Comparison of ENCODE assay signal across 9 mouse cellular contexts in the genomic region with DNA sequence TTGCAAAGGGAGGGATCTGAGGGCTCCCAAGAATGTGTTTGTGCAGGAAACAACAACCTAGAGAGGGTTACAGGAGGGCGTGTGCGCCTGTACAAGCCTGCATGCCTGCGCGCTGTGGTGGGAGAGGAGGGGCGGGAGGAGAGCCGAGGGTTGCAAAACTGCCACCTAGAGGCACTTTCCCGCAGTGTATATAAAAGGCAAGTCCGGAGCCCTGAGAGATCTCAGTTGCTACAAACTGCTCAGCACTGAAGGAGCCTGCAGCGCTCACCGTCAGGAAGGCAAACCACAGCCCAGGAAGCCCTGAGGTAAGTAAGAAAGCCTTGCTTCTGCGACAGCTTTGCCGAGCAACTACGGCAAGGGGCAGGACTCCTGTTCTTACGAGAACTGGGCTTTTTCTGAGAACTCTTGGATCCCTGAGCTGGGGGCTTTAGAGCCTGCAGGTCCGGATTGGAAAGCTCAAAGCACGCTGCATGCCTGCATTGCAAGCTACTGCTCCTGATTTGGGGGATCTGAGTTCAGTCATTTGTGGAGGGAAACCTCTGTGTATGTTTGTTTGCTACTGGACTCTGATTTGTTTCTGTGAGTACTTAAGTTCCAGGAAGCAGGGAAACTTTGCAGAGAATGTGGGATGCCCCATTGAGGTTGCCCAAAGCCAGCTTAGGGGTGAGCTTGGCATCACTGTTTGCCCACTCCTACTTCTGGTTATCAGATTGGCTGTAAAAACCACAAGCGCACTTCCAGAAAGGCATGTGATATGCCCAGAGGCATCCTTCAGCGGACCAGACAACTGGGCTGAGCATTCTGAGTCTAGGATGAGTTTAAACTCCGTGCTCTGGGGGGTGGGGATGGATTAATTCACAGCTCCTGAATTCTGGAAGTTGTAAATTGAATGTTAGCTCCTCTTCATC. TPM values are rescaled to one million over a fixed set of nuclear protein-coding genes. Genes with fewer than 3 reads are reported as not detected.
A peak's percentile ranks its signal among the peaks of the same experiment; 100 is the strongest.
DNase-seq lines count a peak whose midpoint lies in the region; ATAC-seq lines count a peak whose summit lies in the region.
"Had no signal": no experiment of that assay in that cellular context is flagged by ENCODE, and none has a peak within 500 bp of the region (broad histone marks: within the 10 kb centered on the region; RNA-seq: fewer than 3 reads in every experiment).

A gene (plus strand): TSS at position 198 of the 908 bp plus-strand sequence.

- peak within 1 kb of the TSS; percentile 52 for H3K4me3 ChIP-seq in hindbrain, embryonic 16.5 days (ENCODE audit: low read length)

- 1% methylated on average over 19 of the region's 19 CpGs for WGBS in hindbrain, embryonic 16.5 days

- peak within 1 kb of the TSS; percentile 70 for H3K4me2 ChIP-seq in hindbrain, embryonic 16.5 days (ENCODE audit: low read length)

- H3K9me3 ChIP-seq in hindbrain, embryonic 16.5 days (ENCODE audit: control insufficient read depth, low read length): no peaks in the 10 kb centered on the region

- H3K9ac ChIP-seq in hindbrain, embryonic 16.5 days (ENCODE audit: low read depth, low read length): peak within 1 kb of the TSS; percentile 70

- H3K27ac ChIP-seq in hindbrain, embryonic 16.5 days (ENCODE audit: low read depth, low read length): peak within 1 kb of the TSS; percentile 62; the same call in 1 of the 2 replicates
- H3K27ac ChIP-seq: macrophage had no signal

- ATAC-seq in hindbrain, embryonic 16.5 days: peak; percentile 85

- peaks cover 3% of the 10 kb centered on the region for H3K27me3 ChIP-seq in hindbrain, embryonic 16.5 days (replicated peaks; ENCODE audit: control insufficient read depth, insufficient read depth, low read length)

- H3K4me1 ChIP-seq in hindbrain, embryonic 16.5 days (ENCODE audit: control insufficient read depth, insufficient read depth, low read depth, low read length): peaks cover 44% of the 10 kb centered on the region

- H3K36me3 ChIP-seq in hindbrain, embryonic 16.5 days (ENCODE audit: control insufficient read depth, insufficient read depth, low read length): no peaks in the 10 kb centered on the region

- DNase-seq in ZHBTc4 (ENCODE audit: low read depth, low spot score): peak; percentile 96
- DNase-seq in embryo, embryonic 10 days (ENCODE audit: low spot score): peak; percentile 92
- DNase-seq in gastrocnemius, adult 8-10 months (ENCODE audit: low spot score in 2 of 2): peak; percentile 74 to 76
- DNase-seq in left cerebral cortex, adult 11 months (ENCODE audit: low spot score): peak; percentile 51
- DNase-seq in lung, postnatal 25 days (ENCODE audit: low spot score): peak; percentile 89
- peak; percentile 81 for DNase-seq in right cerebral cortex, adult 18-20 months
- DNase-seq in urinary bladder, postnatal 14 days (ENCODE audit: low spot score): peak; percentile 89

RNA-seq across cellular contexts. Expression of the gene that starts here (rescaled TPM):
- total RNA-seq in gastrocnemius, adult 8-10 months (2022): 10 to 100 TPM in 2 of 4 experiments, 1 to 10 TPM in 2; 7.3 to 13.2 (median 10.2) TPM
- polyA plus RNA-seq in hindbrain, embryonic 16.5 days (2015; fragmentation: Nextera tagmentation; extraction: Ambion mirVana): 10.8 and 11.5 TPM in 2 replicates
- polyA plus RNA-seq: macrophage had no signal

Comparison
In these comparisons a context has a peak if more than half of its experiments do, and no peak if none do; other contexts are left out.
1. Peak in every context shown above with its lines: DNase-seq, ATAC-seq, H3K4me3 ChIP-seq and H3K27ac ChIP-seq.